Mouse (Mus musculus) lung, postnatal 25 days (tissue): ENCODE measurements around the gene Tmem86b.

ENCODE experiments used
- DNase-seq: peaks from one replicate; pipeline ENCODE4 v3.0.0; 2022; ENCODE audit warnings: low spot score

Gene Tmem86b

GRCm38 (mm10) chr7:4631031-4631430, at the start of gene Tmem86b:
Tmem86b (minus strand) TSS chr7:4631422.
- DNase-seq, result no peak

GRCm38 (mm10) chr7:4675200-4675599, 44.0 kb upstream of the Tmem86b start:
- DNase-seq, result no peak

GRCm38 (mm10) chr7:4674114-4674731, 43.0 kb upstream of the Tmem86b start:
- no peak for DNase-seq

- peak; percentile 64 for DNase-seq
These were observed 40.7 kb upstream of the Tmem86b start for GRCm38 (mm10) chr7:4671956-4672355.

GRCm38 (mm10) chr7:4670655-4671255, 39.5 kb upstream of the Tmem86b start:
- no peak for DNase-seq

- no peak for DNase-seq
These were observed 37.9 kb upstream of the Tmem86b start for GRCm38 (mm10) chr7:4669156-4669555.

- DNase-seq, result no peak
These were observed 37.3 kb upstream of the Tmem86b start for GRCm38 (mm10) chr7:4668506-4668905.

- DNase-seq, result no peak
These were observed 35.6 kb upstream of the Tmem86b start for GRCm38 (mm10) chr7:4666871-4667270.

GRCm38 (mm10) chr7:4663742-4664141, 32.5 kb upstream of the Tmem86b start:
- no peak for DNase-seq

GRCm38 (mm10) chr7:4663179-4663578, 32.0 kb upstream of the Tmem86b start:
- DNase-seq, result no peak

GRCm38 (mm10) chr7:4659911-4660443, 28.8 kb upstream of the Tmem86b start:
- no peak for DNase-seq

- peak; percentile 97 for DNase-seq
These were observed 27.8 kb upstream of the Tmem86b start, which contains the start of gene Ppp6r1 for GRCm38 (mm10) chr7:4658912-4659551. Ppp6r1 (minus strand) TSS chr7:4659019.

GRCm38 (mm10) chr7:4658128-4658907, 27.1 kb upstream of the Tmem86b start:
- DNase-seq, result no peak

GRCm38 (mm10) chr7:4657521-4658127, 26.4 kb upstream of the Tmem86b start:
- DNase-seq, result peak; percentile 48

- no peak for DNase-seq
These were observed 25.6 kb upstream of the Tmem86b start for GRCm38 (mm10) chr7:4656818-4657217.

GRCm38 (mm10) chr7:4655916-4656315, 24.7 kb upstream of the Tmem86b start:
- DNase-seq, result no peak

GRCm38 (mm10) chr7:4655393-4655792, 24.2 kb upstream of the Tmem86b start:
- DNase-seq, result no peak

GRCm38 (mm10) chr7:4654221-4654620, 23.0 kb upstream of the Tmem86b start:
- DNase-seq, result no peak

GRCm38 (mm10) chr7:4653780-4654179, 22.6 kb upstream of the Tmem86b start:
- peak; percentile 73 for DNase-seq

- no peak for DNase-seq
These were observed 22.1 kb upstream of the Tmem86b start for GRCm38 (mm10) chr7:4653351-4653750.

- DNase-seq, result no peak
These were observed 21.5 kb upstream of the Tmem86b start for GRCm38 (mm10) chr7:4652726-4653125.

GRCm38 (mm10) chr7:4651581-4651980, 20.4 kb upstream of the Tmem86b start:
- DNase-seq, result no peak
